Mouse (Mus musculus) gastrocnemius, postnatal 4 days (tissue): ENCODE results near the gene Tax1bp3. TPM values are rescaled to one million over a fixed set of nuclear protein-coding genes. Genes with fewer than 3 reads are reported as not detected.
A peak's percentile ranks its signal among the peaks of the same experiment; 100 is the strongest.

Experiments used
- DNase-seq, 2 experiments: peaks; one replicate each; pipeline ENCODE4 v3.0.0; 2021 to 2022; ENCODE audit warnings: low spot score in 2 of 2, mixed read lengths in 2 of 2
- total RNA-seq, 2 experiments: library from RNA; stranded (reverse); gene quantifications; 2 replicates each; pipeline ENCODE4 v1.2.3; 2021

Gene Tax1bp3
- total RNA-seq, 2 experiments from 2014 or later, result 52.8 to 57.5 TPM

- peak in 1 of 2 experiments; percentile 42 for DNase-seq
Observed at GRCm38 (mm10) chr11:73172186-73172585, 4.7 kb upstream of the Tax1bp3 start.

GRCm38 (mm10) chr11:73175612-73176011 is 1.3 kb upstream of the Tax1bp3 start:
- no peak for DNase-seq

- no peak for DNase-seq
Observed at GRCm38 (mm10) chr11:73176186-73176585, 697 bp upstream of the Tax1bp3 start.

GRCm38 (mm10) chr11:73177509-73177875 is 609 bp downstream of the Tax1bp3 start:
- DNase-seq, result peak; percentile 83 to 89

DNA sequence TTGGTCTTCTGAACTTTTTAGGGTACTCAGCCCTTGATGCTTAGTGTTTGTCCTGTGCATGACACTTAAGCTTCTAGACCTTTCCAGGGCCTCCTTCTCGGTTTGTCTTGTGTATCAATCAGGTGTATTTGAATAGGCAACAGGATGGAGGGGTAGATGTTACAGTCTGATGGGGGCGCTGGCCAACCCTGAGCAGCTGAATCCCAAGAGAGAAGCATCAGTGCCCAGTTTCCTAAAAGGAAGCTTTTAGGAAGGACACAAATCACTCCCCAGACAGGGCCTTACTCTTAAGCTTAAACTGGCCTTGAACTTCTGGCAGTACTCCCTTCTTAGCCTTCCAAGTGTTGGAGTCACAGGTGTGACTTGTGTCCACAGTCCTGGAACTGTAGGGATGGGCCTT is 1.0 kb downstream of the Tax1bp3 start:
- no peak for DNase-seq

GRCm38 (mm10) chr11:73185872-73186615 is 9.2 kb downstream of the Tax1bp3 start:
- no peak for DNase-seq

DNA sequence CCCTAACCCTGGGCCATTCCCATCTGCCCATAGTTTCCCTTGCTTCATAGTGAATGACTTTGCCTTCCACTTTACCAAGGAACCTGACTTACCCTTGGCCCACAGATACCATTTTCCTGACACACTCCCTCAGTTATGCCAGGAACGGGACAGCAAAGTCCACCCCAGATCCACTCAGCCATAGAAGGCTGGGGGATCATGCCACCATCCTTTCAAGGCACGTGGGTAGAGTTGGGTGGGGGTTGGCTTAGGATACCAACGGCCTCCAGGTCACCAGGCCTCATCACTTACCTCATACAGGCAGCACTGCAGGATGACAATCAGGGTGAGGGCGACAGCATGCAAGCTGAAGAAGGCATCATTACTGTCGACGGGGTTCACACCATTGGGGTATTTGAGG is 10.3 kb downstream of the Tax1bp3 start:
- DNase-seq, result no peak

DNA sequence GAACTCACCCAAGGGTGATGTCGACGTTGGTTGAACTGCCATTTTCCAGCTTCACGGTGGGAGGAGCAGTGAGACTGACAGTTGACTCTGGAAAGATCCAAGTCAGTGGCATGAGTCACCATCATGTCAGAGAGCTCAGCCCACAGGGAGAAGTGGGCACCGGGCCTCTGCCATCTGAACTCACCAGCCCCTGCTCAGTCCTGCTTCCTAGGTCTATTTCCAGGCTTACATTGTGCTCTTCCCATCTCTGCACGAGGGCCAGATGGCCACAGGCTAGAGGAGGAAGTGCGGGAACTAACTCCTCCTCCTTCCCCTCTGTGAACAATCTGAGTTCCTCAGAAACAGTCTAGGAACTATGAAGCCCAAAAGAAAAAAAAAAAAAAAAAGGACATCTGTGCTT is 16.2 kb downstream of the Tax1bp3 start:
- no peak for DNase-seq

DNA sequence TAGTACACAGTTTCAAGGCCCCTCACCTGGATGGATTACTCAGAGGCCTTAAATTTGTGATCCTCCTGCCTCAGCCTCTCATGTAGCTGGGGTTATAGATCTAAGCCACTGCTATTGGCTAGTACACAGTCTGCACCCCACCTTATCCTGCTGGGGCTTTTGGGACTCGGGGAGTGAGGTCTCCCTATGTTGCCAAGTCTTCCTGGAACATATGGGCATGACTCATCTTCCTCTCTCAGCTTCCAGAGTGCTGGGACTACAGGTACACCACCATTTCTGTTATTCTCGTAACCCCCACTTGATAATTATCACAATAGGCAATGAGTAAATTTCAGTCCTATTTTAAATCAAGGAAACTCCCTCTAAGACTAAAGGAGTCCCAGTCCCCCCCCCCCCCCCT is 17.6 kb downstream of the Tax1bp3 start:
- no peak for DNase-seq

- no peak for DNase-seq
Observed at GRCm38 (mm10) chr11:73198190-73198589, 21.3 kb downstream of the Tax1bp3 start.

DNA sequence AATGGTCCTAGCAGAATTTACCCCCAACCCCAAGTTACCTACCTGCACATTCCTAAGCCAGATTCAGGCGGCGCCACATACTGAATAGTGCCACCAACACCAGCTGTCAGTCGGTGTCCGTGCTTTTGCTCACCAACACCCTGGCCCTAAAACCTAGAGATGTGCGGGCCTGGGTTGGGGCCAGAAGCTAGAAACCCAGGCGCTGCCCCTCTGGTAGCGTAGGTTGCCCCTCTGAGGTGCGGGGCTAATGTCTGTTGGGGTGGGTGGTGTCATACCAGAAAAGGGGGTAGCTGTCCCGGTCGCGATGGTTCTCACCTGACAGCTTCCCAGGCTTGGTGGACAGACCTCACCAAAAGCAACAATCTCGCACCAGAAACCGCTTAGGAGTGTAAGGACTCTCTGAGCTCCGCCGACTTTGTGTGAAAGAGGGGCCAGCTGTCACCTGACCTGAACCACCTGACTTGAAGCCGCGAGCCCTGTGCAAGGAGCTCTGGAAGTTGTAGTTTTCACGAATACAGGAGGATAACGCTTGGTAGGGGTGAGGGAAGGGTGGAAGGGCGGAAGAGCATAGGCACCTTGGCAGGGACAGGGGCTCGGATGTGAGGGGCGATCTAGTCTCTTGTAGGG is 21.8 kb downstream of the Tax1bp3 start, which contains the start of gene Ctns:
Gene Ctns, minus strand, starts transcription at position 440 of the 627 bp plus-strand sequence.
- DNase-seq, result peak in 1 of 2 experiments; percentile 79

DNA sequence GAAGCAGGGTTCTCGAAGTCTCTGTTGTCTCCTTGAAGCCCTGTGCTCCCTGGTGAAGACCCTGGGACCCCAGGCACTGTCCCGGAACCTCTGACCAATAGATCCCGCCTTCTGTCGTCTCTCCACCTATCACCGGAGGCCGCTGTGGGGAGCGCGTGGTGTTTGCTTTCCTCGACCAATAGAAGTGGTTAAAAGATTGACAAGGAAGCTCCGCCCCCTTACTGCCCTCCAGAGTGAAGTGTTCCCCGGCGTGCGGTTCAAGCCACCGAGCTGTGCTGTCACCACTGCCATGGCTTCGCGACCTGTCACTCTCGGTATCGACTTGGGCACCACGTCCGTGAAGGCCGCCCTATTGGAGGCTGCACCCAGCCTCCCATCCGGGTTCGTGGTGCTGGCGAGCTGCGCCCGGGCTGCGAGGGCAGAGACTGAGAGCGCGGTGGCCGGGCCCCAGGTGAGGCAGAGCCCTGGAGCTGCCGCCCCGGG is 22.4 kb downstream of the Tax1bp3 start, which contains the start of gene Shpk:
Gene Shpk, plus strand, starts transcription at position 231 of the 483 bp plus-strand sequence.
- peak; percentile 83 to 94 for DNase-seq

GRCm38 (mm10) chr11:73199879-73200278 is 23.0 kb downstream of the Tax1bp3 start:
- DNase-seq, result no peak

- DNase-seq, result no peak
Observed at GRCm38 (mm10) chr11:73201021-73201420, 24.1 kb downstream of the Tax1bp3 start.

DNA sequence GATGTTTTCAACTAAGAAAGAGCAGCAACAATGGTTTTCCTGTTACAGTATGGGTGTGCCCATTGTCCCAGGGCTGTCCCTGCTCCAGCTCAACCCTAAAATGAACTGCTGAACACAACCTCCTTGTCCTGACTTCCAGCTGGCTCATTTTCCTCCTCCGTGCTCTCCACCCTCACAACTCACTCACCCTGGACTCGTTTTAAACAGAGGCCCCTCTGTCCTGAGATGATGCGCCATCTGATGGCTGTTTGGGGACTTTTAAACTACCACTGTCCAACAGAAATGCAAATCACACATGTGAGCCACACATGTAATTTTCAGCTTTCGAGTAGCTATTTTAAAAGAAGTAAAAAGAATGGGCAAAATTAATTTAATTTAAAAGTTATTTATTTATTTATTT is 24.7 kb downstream of the Tax1bp3 start:
- peak in 1 of 2 experiments; percentile 29 for DNase-seq

DNA sequence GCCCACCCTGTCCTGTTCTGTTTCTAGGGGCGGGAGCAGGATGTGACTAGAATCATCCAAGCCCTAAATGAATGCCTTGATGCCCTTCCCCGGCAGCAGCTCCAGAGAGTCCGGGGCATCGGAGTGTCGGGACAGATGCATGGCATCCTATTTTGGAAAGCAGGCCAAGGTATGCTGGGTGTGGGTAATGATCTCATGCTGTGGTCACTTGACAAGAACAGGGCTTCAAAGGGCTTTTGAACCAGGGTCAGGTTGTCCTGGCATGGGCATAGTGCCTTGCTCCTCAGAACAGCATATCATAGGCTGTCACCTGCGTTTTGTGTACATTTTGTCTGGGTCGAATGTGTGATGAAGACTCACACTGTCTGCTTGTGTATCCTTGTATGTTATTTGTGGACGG is 27.0 kb downstream of the Tax1bp3 start:
- no peak for DNase-seq

DNA sequence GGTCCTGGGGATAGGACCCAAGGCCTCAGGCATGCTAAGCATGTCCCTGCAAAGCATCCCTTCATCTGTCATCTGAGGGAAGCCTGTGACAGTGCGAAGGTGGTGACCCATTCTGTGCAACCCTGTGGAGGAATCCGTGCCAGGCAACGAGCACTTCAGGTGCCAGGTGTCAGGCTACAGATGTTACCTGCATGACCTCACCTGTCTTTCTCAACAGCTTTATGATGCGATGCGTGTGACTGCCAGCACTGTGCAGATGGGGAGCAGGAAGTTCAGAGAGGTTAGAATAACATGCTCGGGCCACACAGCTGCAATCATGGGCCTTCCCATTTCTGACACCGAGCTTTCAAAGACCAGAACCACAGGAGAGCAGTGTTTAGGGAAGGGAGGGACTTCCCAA is 28.3 kb downstream of the Tax1bp3 start:
- DNase-seq, result no peak

GRCm38 (mm10) chr11:73207621-73208020 is 30.7 kb downstream of the Tax1bp3 start:
- DNase-seq, result no peak

DNA sequence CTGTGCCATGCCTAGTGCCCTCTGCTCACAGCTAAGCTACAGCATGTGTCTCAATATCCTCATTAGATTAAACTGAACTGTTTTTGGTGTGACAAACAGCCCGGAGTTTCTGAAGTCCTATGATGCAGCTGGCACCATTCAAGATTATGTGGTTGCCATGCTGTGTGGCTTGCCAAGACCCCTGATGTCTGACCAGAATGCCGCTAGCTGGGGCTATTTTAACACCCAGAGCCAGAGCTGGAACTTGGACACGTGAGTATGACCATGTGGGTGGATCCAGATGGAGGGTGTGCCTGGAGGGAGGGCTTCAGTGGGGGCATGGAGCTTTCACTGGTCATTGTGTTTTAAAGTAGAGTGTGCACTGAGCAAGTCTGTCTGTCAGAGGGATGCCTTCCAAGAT is 37.1 kb downstream of the Tax1bp3 start:
- no peak for DNase-seq

- no peak for DNase-seq
Observed at GRCm38 (mm10) chr11:73219671-73220070, 42.8 kb downstream of the Tax1bp3 start.

DNA sequence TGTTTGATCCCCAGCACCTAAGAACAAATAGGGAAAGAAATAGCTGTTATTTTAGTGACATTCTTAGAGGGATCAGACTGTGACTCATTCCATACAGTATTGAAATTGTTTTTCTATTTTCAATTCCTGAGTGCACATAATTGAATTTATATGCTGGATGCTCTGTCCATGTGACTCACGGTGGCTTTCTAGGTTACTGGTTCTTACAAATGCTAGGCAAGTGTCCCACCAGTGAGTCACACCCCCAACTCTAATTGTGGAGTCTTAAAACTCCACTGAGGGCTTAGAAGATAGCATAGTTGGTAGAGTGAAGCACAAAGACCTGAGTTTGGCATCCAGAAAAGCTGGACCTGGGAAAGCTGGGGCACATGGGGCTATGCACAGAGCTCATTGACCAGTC is 43.8 kb downstream of the Tax1bp3 start:
- no peak for DNase-seq

DNA sequence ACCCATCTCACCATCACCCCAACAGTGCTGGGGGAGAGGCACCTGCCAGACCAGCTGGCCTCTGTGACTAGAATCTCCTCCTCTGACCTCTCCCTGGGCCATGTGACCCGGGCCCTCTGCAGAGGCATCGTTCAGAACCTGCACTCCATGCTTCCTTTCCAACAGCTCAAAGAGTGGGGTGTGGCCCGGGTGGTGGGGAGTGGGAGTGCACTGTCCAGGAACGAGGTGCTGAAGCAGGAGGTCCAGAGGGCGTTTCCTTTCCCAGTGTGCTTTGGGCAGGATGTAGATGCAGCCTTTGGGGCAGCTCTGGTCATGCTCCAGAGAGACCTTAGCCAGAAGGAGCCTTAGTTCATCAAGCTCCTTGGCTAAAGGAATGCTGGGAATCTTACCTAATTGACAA is 46.0 kb downstream of the Tax1bp3 start:
- no peak for DNase-seq

GRCm38 (mm10) chr11:73223966-73224365 is 47.1 kb downstream of the Tax1bp3 start:
- no peak for DNase-seq
